Mouse (Mus musculus) kidney, postnatal 10 days (tissue): ENCODE data around the gene Hnrnpc.
"Not testable (repeated sequence)": the region's sequence is repeated elsewhere in the genome, so short reads cannot be mapped to it uniquely, and the experiment has no call there.

Experiments
- DNase-seq: peaks from one replicate; pipeline ENCODE4 v3.0.0; 2021; ENCODE audit warnings: mixed read lengths

Gene Hnrnpc

DNA sequence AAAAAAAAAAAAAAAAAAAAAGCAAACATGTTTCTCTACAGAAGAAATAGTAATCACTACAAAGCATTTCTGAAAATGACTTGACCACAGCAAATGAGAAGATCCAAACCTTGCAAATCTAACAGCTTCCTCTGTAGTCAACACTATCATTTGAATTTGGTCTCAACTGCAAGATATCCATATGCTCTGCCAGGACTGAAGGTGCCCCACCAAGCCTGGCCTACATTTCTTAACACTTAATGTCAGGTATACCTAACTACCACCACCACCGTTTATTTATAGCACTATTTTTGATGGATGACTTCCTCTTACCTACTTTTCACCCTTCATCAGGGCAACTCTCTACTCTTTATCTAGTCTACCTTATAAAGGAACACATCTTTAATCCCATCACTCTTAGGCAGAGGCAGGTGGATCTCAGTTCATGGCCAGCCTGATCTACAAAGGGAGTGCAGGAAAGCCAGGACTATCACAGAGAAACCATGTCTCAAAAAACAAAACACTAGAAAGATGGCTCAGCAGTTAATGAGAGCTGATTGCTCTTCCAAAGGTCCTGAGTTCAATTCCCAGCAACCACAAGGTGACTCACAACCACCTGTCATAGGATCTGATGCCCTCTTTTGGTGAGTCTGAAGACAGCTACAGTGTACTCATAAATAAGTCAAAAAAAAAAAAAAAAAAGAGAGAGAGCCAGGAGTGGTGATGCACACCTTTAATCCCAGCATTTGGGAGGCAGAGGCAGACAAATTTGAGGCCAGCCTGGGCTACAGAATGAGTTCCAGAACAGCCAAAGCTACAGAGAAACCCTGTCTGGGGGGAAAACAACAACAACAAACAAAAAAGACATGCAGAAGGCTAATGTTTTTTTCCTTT lies 2.3 kb downstream of the Hnrnpc start:
- DNase-seq = no peak

DNA sequence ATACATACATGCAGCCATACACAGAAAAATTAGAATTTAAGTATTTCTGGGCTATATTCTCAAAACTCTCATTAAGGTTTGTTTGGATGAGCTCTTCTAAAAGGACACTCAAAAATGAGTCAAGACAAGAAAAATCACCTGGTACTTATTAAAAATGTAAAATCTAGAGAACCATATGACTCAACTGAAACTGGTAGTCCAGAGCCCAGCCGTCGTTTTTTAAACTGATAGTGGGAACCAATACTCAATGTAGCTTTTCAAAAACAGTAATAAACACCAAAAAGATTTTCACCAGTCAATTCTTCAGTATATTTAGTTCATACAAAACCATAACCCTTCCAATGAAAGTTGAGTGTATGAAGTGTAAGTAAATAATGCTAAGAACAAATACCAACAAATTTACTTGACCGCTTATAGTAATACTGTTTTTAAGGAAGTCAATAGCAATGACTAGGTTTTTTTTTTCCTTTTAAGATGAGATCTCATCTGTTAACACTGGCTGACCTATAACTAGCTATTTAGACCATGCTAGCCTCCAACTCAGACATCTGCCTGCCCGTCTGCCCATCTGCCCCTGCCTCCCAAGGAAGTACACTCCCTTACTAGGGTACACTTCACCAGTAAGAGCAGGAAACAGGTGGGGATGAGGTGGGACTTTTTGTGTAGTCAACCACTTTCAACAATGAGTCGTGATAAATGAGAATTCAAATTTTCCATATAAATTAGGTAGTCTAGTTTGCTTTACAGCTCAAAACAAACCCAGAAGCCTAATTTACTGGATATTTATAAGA lies 3.5 kb downstream of the Hnrnpc start:
- DNase-seq = no peak

GRCm38 (mm10) chr14:52099563-52099962 lies 4.3 kb downstream of the Hnrnpc start:
- no peak for DNase-seq

DNA sequence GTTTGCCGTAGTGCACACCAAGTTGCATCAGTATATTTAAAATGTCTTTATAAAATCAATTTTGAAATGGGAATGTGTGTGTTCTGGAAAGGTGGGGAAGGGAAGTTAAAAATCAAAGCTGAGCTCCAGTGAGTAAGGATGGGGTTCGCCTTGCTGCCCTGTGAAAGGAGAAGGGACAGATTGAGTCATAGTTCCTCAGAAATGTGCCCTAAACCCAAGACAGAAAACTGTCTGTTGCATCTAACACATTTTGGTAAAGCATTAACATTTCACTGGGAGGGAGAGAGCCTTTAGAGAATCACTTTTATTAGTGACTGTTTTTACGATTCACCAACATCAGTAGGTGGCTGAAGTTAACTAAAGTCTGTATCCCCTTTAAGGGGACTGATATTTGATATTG lies 5.4 kb downstream of the Hnrnpc start:
- not testable (repeated sequence) for DNase-seq

- DNase-seq = not testable (repeated sequence)
Observed at GRCm38 (mm10) chr14:52097191-52097590, 6.6 kb downstream of the Hnrnpc start.

DNA sequence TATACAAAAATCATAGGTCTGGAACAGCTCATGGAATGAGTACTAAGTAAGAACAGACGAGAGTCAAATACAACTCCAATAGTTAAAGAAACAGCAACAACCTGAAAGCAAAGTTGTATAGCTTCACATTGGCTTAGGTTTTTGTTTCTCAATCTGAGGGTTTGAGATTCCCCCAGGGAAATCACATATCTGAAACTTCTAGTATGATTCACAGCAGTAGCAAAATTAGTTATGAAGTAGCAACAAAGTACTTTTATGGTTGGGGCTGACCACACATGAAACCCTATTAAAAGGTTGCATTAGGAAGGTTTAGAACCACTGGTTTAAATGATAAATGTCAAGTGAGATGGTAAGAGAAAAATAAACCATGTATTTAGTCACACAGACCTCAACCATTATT lies 9.3 kb downstream of the Hnrnpc start:
- DNase-seq = no peak

- DNase-seq = no peak
Observed at GRCm38 (mm10) chr14:52083083-52083482, 20.7 kb downstream of the Hnrnpc start.

- no peak for DNase-seq
Observed at GRCm38 (mm10) chr14:52071599-52072137, 32.2 kb downstream of the Hnrnpc start.

DNA sequence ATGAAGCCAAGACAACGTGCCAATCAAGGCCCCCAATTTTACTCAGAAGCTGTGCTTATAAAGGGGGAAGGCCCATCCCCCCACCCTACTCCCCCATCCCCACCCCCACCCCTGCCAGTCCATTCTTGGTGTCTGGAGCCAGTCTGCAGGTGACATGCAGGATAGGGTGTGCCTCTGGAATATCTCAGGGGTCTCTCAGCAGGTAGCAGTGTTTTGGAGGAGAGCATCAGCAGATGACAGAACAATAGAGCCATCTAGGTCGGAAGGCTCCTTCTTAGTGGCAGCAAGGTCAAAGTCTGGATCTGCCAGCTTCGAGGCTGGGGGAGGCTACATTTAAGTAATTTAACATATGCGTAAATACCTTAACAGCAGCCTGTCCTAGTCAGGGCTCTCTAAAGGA lies 37.7 kb downstream of the Hnrnpc start:
- DNase-seq = no peak

DNA sequence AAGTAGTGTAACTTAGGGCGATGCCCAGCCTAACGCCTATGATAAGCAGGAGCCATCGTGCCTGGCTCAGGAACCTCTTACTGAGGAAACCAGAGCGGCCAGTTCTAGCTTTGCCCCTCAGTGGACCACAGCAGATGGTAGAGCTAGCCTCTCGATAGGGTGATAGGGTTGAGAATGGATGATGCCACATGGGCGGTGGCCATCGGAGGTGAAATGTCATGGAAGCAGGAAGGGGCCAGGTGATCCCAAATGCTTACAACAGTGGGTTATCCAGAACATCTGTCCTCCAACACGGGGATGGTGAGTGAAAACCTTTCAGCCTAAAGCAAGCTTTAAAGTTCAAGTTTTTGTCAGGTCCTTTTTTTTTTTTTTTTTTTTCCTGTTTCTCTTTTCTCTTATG lies 42.0 kb downstream of the Hnrnpc start:
- no peak for DNase-seq

DNA sequence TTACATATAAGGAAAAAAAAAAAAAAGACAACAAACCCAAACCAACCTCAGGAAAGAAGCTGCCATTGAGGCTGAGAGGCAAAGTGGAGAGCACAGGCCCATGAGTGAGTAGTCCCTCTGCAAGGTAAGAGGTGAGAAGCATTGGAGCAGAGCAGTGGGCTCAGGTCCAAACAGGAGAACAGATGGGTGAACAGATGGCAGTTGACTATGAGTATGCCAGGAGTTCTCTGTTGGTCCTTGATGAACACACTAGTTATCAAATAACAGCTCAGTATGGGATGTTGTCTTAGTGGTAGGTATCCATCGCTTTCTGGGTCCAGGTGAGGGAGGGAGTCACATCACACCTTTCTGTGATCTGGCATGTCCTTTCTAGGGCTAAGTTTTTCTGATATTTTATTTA lies 43.0 kb downstream of the Hnrnpc start:
- DNase-seq = no peak

DNA sequence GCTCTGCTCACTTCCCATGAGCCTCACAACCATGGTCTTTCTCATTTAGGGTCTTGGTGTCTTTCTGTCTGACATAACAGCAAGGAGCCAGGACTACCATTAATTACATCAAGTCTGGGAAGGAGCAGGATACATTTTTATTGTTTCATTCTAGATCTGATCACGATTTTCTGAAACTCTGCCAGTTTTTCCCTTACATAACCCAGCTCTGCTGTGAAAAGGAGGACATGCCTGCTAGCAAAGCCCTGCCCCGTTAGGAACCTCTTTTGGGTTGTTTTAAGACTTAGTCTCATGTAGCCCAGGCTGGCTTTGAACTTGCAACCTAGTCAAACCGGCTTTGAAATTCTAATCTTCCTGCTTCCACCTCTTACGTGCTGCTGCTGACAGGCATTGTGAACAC lies 43.8 kb downstream of the Hnrnpc start:
- no peak for DNase-seq

GRCm38 (mm10) chr14:52052720-52053119 lies 51.1 kb downstream of the Hnrnpc start:
- DNase-seq = not testable (repeated sequence)

GRCm38 (mm10) chr14:52045966-52046565 lies 57.8 kb downstream of the Hnrnpc start:
- DNase-seq = no peak

DNA sequence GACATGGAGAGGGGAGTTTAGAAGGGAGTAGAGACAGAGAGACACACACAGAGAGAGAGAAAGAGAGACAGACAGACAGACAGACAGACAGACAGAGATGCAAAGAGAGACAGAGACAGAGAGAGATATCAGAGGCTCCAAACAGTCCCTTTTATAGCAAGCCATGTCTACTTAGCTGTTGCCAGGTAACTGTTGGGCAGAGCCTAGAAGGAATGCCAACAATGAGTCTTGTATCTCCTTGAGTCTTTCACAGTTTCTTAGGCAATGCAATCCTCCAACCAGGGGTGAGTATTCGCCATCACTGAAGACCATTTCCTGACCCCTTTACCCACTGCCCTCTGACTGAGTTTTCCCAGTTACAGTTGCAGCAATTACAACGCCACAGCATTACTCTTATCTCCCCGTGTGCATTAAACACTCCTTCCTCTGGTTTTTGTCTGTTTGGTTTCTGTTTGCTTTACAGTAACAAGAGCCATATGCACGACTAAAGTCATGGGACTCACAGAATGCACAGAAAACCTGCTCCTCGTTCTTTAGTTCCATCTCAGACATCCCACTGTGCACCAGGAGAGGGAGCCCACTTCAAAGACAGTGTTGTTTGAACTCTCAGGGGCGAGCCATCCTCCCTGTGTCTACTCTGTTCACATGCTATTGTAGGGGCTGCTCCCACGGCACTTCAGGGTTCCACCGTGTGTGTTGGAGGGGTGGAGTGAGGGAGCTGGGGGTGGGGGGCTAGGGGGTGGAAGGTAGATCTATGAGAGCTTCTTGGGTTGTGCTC lies 58.7 kb downstream of the Hnrnpc start:
- peak; percentile 64 for DNase-seq

DNA sequence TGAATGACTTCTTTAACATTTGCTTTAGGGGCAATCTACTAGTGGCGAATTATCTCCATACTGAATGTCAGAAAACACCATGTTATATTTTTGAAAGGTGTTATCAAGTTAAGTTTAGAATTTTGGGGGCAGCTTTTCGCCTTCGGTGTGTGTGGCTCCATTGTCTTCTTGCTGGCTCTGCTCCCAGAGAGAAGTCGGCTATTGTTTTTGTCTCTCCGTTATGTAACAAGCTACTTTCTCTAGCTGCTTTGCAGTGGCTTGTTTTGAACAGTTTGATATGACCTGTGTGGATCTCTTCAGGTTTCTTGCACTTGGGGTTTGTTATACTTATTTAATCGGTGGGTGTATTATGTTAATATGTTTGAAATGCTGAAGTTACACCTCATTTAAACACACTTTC lies 60.4 kb downstream of the Hnrnpc start:
- no peak for DNase-seq

DNA sequence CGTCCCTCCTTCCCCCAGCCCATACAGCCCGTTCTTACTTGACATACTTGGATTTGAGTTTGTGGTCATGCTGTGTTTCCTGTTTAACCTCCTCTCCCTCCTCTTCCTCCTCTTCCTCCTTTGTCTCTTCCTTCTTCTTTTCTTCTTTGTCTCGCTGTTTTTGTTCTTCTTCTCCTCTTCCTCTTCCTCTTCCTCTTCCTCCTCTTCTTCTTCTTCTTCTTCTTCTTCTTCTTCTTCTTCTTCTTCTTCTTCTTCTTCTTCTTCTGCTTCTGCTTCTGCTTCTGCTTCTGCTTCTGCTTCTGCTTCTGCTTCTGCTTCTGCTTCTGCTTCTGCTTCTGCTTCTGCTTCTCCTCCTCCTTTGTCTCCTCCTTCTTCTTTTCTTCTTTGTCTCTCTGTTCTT lies 61.5 kb downstream of the Hnrnpc start, which contains the start of gene Olfr221:
TSS of gene Olfr221 (minus strand) at position 101 of the 400 bp plus-strand sequence.
- not testable (repeated sequence) for DNase-seq

DNA sequence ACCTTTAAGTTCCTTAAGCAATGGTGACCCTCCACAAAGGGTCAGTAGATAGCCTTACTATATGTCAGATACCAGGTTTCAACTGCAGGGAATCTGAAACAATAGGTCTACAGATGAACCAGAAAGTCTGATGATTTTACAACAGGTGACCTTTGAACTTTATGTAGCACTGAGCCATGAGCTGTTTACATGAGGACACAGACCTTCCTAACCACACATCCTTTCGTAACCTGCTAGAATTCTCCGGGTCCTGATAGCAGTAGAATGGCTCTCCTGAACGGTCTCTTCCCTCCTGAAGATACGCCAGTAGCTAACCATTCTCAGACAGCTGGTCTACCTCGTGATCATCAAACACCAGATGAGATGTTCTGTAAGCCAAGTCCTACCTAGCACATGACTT lies 64.5 kb downstream of the Hnrnpc start:
- no peak for DNase-seq

DNA sequence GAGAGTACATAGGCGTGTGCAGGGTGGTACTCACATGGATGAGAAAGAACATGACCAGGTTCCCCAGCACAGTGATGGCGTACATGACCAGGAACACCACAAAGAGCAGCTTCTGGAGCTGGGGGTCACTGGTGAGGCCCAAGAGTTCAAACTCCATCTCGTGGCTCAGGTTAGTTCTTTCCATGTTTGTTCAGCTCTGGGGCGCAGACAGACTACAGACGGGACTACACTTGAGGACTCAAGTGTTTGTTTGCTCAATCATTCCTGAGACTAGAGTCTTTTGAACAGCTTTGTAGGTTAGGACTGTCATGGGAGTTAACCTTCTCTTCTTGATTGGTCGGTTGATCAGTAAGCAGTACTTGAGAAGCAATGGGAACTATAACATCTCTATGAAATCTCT lies 67.9 kb downstream of the Hnrnpc start:
- DNase-seq = no peak

- DNase-seq = no peak
Observed at GRCm38 (mm10) chr14:52026342-52026741, 77.5 kb downstream of the Hnrnpc start.

- no peak for DNase-seq
Observed at GRCm38 (mm10) chr14:52024133-52024532, 79.7 kb downstream of the Hnrnpc start.
